Mouse (Mus musculus) lung, postnatal 36 days (tissue): ENCODE measurements around the gene Aacs.

Source experiments
- DNase-seq: peaks from one replicate; pipeline ENCODE4 v3.0.0; 2022; ENCODE audit warnings: mixed read lengths

Gene Aacs

DNA sequence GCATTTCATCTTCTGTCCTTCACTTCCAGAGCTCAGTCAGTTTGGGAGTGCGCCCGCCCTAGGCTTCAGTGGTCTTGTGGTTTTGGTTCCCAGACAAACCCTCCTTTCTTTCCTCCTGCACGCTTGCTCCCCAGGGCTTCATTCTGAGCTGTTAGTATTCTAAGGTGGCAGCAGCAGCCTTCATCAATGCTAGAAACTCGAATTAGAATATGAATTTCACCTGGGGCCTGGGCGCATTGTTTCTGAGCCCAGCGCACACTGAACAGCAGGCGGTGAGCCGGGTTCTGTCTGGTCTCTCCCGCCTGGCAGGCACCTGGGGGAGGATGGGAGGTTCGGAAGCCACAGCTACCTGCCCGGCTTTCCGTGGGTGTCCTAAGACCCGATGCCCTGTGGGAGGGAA lies 70.7 kb downstream of the Aacs start:
- no peak for DNase-seq

- DNase-seq, result no peak
Observed at GRCm38 (mm10) chr5:125549750-125550489, 74.3 kb downstream of the Aacs start.

DNA sequence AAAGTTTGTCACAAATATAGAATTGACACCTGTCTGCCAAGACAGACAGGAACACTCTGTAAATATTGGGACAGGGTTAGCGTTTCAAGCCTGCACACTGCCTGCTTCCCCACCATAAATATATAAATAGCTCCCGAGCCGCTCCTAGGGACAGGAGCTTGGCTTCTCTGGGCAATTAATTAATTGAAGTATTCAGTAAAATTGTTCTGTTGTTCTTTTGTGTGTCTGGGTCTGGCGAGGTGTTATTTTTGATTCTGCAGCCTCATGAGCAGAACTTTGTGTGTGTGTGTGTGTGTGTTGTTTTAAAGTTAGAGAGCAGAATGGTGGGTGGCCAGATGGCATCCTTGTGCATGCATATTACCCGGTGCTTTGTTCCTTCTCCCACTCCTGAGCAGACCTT lies 80.1 kb downstream of the Aacs start:
- DNase-seq, result no peak

- DNase-seq, result no peak
Observed at GRCm38 (mm10) chr5:125563492-125563891, 87.9 kb downstream of the Aacs start.

GRCm38 (mm10) chr5:125565725-125566124 lies 90.1 kb downstream of the Aacs start:
- DNase-seq, result no peak
